Mouse (Mus musculus) cerebellum, adult 18-20 months (tissue): ENCODE data around the gene Hoxa13.

Source experiments
- DNase-seq, 2 experiments: peaks; one replicate each; pipeline ENCODE4 v3.0.0; 2021

Hoxa13 gene

DNA sequence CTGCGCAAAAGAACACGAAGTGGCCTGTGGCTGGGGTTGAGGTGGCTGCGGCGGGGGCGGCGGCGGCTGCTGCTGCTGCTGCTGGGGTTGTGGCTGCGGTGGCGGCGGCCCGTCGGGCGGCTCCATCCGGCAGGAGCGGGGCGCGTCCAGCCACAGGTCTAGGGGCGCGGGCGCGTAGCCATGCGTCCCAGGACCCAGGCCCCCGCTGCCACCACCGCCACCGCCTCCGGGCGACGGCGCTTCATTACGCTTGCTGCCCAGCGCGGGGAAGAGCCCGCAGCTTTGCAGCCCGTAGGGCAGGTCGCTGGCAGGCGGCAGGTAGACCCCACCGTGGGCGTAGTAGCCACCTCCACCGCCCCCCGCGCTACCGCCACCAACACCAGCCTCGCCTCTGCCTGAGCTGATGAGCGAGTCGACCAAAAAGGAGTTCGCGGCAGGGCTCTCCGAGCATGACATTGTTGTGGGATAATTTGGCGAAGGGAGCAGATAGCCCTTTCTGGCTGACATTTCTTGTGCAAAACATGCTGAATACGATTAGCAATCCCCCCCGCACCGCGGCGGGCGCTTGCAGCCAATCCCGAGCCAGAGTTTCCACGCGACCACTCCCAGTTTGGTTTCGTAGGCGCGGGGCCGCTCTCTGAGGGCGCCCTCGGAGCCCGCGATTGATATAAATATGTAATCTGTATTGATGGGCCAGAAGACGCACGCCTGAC lies 26.1 kb downstream of the Hoxa13 start:
- no peak for DNase-seq

DNA sequence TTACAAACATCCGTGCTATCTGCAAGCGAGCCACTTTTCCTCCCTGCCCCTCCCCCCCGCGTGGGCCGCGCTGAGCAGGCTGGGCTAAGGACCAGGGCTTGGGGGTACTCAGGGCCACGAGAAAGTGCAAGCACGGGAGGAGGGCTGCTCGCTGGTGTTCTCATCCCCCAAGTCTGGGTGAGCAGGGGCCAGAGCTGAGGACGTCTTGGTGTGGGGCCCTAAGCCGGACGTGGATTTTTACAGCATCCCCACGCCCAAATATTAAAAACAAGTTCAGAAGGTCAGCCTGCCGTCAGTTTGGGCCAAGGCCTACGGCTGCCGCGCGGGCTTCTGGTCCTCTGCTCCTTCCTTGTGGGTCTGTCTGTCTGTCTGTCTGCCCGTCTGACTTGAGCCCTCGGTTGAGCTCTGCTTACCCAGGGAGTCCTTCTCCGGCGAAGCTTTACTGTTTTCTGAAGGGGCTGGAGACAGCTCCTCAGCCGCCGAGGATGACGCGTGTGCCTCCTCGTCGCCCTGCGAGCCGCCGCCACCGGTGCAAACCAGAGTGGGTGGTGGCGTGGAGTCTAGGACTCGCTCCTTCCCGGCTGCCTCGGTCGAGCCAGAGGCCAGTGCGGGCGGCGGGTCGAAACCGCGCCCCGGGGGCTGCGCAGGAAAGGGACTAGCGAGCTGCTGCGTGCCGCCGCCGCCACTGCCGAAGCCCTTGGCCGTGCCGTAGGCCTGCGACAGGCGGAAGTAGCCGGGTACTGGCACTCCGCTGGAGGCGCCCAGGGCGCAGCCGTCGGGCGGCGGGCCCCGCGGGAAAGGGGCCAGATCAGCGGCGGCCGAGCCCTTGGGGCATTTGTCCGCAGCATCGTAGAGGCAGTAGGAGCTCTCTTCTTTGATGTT lies 26.9 kb downstream of the Hoxa13 start:
- no peak for DNase-seq

DNA sequence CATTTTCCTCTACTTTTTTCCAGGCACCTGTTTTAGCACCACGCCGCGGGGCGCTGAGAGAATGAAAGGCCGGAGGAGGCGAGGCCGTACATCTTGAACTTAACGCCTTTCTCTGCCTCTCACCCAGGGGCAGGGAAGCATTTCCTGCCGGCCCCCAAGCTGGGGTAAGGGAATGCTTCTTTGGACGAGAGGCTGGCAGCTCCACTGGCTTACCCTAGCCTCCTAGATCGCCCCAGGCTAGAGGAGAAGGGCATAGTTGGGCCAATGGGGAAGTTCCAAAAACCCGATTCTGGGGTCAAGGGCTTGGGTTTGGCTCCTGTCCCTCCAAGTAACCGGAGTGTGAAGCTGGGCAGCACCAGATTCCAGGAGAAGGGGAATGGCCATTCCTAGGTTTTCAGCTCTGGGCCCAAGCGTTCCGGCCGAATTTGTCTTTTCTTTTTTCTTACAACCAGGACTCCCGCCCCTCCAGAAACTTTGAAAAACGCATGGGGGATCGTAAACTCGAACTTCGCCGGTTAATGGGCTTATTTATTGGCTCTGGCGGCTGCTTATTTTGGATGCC lies 27.6 kb downstream of the Hoxa13 start:
- no peak for DNase-seq

DNA sequence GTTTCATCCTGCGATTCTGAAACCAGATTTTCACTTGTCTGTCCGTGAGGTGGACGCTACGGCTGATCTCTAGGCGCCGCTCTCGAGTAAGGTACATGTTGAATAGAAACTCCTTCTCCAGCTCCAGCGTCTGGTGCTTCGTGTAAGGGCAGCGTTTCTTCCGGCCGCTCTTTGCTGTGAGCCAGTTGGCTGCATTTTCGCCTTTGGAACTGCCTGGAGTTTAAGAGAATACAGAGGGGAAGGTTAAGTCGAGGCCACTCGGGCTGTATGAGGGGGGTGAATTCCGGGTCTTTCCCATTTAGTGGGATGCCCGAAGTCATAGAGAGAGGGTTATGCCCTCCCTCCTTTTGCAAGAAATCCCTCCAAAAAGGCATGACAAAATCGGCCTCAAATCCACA lies 28.1 kb downstream of the Hoxa13 start:
- DNase-seq = no peak

DNA sequence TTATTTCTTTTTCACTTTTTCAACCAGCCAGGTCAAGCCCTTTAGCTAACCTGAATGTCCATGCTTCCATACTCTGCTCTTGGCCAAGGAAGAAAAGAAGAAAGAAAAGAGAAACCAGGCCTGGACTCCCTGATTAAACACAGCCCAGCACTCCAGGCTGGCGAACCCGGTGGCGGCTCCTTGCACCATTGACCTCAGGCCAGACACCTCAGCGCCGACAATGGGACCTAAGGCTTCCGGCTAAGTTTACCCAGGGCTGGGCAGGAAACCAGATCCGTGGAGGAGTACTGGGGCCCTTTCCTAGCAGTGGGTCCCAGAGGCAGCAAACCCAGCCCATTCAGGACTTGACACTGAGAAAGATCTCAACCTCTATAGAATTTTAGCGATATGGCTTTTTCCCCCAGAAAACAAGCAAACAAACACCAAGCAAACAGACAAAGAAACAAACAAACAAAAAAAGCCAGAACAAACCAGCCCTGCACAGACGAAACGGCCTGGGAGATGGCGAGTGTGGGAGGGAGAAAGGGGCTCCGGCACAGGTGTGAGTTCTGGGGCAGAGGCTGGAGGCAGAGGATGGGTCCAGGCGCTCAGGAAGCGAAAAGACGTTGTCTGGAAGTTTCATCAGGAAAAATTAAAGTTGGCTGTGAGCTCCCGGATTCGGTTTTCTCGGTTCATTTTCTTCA lies 28.7 kb downstream of the Hoxa13 start:
- DNase-seq = no peak

DNA sequence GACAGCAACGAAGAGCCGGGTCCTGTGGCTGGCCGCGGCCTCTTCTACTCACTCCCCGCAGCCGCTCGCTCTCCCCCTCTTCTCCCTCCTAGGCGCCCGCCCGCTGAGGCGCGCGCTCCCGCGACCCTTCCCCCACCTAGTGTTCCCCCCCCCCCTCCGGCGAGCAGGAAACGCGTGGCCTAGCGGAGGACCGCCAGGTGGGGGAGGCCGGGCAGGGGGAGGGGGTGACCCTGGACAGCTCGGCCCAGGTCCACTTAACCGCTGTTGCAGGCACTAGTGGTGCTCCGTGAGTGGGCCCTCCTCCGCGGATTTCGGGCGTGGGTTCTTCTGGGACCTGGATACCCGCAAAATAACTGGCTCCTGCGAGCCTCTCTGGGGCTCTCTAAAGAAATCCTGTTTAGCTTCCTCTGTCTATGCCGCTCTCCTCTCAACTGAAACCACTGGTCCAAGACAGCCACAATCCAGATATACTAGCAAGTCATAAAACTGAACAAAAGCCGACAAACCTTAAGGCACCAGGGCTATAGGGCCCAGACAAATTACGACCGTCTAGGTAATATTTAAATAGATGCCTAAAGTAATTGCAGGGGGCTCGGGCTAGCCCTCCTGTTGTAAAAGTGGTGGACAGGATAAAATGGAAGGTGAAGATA lies 30.0 kb downstream of the Hoxa13 start, which contains the start of gene Hoxa9:
Hoxa9 (minus strand) TSS at position 574 of the 650 bp plus-strand sequence.
- DNase-seq = no peak

DNA sequence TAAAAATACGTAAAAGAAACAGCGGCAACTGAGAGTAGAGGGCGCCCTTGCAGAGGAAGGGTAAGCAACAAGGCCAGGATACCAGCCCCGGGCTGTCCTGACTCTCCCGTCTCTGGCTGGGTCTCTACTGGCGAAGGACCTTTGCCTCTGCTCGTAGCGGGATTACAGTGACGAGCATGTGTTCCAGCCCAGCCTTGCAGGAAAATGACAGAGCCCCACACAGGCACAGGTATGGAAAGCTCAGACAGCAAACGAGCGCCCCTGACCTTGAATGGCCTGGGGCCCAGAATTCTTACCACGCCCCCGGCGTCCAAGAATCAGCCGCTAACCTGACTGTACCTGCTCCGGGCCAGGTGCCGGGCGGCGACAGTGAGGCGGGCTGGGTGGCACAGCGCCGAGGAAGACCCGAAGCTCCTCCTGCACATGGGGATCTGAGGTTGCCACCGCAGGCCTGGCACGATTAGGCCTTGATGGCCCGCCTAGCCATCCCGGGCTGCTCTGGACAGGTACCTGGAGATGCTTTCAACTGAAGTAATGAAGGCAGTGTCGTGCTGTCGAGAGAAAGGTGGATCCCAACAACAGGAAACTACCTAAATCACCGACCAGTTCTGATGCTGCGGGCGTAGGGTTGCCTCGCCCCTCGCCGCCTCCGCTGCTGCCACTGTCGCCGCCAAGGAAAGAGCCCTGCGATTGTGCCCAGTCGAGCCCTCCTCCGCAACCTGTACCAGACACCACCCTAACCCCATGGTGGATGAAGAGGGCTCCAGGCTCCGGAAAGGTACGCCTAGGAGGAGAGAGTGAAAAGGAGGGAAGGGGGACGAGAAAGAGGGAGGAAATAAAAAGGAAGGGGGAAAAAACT lies 30.9 kb downstream of the Hoxa13 start:
- no peak for DNase-seq

DNA sequence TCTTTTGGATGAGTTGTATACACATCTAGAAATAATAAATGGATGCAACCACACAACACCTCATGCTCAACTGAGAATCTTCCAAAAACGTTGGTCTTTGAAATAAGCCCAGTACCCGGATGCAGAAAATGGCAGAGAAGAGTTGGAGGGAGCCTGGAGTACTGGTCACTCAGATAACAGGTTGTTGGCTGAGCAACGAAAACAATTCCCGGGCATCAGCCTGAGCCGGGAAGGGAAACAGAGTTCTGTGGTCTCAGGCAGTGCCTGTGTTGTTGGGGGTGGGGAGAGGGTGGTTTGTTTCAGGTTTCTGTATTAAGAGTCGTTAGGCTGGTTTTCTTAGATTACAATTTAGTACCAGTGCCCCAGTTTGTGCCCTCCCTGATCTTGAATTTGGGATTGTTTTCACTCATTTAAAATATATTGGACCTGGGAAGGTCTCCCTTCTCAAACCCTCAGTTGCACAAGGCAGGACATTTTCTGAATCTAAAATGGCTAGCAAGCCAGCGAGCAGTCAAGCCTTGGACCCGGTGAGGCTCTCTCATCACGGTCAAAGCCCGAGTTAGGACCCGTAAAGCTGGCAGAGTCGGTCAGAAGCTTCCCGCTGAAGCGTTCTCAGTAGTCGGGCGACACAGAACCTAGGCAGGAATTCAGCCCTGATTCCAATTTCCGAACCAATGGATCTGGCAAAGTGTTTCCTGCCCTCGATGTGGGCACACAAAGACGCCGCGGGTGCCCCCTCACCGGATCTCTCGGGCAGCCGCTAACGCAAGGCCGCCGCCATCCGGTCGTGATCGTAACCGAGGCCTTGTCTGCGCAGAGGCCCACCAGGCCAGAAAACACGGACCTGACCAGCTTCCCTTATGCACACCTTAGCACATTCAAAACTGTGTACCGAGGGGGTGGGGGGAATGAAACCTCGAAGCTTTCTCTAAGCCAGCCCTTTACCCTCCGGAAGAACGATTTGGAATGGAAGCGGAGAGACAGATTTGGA lies 31.9 kb downstream of the Hoxa13 start:
- DNase-seq = no peak

DNA sequence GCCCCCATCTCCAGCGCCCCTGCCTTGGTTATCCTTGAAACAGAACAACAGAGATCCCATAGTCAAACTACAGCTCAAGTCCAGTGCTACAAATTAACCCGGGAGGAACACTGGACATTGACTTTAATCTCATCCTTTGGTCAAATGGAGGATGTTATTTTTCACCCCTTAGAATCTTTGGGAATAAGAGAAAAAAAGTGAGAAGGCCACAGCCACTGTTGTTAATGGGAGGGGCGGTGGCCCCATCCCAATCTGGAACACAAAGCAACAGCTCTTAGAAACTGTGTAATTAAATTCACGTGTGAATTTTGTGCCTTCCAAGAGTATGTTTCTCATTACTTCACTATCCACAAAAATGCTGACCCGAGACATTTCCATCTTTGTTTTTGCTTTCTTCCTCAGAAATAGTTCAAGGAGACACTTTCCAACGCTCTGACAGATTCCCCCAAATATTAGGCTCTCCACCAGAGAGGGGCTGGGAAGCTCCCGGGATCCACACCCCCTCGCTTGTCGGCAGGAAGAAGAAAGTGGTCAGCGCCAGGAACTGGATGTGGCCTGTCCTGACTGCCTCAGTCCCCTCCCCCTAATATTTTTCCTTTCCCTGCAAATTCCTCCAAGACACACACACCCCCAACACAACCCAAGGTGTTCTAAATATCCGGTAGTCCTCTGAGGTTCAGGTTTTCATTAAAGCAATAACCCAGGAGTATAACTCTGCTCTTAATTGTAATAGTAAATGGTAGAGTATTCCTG lies 33.0 kb downstream of the Hoxa13 start:
- no peak for DNase-seq

DNA sequence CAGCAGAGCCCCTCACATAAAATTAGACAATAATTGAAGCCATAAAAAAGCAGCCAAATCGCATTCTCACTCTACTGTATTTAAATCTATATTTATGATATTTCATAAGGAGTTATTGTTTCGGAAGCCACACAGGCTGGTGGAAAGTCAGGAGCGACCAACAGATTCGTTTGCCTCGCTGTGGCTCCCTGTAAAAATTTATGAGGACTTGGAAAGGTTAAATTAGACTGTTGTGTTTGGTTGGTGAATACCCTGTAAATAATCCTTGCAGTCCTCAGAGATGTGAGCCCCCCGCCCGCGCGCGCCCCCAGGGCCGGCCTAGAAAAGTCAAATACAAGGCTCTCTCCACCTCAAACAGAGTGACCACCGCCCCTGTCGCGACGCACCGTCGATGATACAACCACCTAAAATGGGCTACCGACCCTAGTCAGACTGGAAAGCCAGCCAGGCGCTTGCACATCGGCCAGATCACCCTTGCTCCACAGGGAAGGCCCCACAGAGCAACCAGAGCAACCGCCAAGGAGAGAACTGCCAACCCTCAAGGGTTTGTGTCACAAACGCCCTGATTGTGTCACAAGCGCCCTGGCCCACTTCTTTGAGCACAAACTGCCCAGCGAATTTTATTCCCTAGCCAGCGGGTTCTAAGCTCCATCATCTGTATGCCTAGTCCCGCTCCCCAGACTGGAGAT lies 34.0 kb downstream of the Hoxa13 start:
- DNase-seq = no peak

DNA sequence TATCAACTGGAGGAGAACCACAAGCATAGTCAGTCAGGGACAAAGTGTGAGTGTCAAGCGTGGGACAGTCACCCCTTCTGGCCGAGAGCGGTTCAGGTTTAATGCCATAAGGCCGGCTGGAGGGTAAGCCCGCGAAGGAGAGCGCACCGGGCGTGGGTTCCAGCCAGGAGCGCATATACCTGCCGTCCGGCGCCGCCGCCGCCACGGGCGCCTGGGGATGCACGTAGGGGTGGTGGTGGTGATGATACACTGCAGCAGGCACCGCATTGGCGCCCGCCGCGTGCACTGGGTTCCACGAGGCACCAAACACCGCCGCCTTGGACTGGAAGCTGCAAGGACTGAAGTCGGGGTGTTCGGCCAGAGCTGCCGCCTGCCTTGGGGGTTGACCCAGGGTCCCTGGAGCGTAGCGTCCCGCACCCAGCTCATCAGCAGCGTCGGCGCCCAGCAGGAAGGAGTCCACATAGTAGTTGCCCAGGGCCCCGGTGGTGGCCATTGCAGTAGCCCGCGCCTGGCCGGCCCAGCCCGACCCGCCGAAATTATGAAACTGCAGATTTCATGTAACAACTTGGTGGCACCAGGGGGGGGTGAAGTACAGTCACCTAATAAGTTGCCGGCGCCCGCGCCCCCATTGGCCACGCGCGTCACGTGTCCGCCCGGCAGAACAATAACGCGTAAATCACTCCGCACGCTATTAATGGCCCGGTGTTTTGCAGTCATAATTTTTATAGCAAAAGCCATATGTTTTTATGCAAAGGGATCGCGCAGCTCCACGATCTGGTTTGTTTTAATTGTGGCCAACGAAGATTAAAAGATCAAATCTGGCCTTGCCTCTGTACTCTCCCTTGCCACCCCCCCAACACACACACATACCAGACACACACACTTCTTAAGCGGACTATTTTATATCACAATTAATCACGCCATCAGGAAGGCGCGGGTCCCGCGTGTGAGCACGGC lies 34.8 kb downstream of the Hoxa13 start:
- no peak for DNase-seq

DNA sequence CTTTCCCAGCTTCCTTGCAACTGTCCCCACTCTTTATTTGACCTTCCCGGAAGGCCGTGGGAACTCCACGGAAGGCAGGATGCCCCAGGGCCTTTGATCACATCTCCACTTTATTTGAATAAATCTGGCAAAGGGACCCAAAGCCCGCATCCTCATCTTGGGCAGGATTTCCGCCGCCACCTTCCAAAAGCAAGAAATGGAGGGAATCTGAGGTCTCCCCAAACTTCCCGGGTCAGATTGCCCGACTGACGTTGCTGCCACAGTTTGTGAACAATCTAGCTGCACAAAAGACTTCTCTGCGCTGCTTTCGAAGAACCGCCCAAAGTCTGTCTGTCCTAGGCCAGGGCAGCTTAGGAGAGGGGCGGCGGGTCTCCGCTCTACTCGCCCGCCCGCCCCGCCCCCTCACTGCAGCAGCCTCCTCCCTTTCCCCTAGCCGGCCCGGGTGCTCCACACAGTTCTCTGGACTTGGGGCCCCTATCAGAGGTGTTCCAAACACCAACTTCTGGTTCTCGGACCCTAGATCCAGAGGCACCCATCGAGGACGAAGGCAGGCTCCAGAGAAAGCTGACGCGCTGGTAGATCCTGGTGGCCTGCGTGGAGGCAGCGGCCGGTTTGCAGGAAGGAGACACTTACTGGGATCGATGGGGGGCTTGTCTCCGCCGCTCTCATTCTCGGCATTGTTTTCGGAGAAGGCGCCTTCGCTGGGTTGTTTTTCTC lies 35.6 kb downstream of the Hoxa13 start:
- DNase-seq = no peak

DNA sequence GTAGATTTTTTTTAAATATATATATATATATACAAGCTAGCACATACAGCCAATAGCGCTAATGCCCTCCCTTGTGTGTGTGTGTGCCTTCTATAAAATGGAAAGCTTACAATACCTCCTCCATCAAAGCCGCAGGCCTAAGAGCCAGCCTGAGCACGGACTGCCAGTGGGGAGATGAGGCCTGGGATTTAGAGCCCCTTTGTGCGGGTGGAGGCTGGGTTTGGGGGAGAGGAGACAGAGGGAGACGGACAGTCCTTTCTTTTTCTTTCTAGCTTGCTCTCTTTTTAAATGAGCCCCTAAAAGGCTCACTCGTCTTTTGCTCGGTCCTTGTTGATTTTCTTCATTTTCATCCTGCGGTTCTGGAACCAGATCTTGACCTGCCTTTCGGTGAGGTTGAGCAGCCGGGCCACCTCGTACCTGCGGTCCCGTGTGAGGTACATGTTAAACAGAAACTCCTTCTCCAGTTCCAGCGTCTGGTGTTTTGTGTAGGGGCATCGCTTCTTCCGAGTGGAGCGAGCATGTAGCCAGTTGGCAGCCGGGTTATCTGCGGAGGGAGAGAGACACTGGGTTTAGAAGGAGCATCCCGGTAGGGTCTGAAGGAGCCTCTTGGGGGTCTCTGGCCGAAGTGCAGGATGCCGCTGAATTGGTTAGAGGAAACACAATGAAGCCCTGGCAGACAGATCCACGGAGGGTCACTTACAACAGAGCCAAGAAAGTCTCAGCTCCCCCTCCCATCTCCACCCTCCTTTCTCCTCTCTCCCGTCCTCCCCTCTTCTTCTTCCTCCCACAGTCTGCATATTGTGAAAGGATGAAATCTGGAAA lies 36.5 kb downstream of the Hoxa13 start:
- no peak for DNase-seq

DNA sequence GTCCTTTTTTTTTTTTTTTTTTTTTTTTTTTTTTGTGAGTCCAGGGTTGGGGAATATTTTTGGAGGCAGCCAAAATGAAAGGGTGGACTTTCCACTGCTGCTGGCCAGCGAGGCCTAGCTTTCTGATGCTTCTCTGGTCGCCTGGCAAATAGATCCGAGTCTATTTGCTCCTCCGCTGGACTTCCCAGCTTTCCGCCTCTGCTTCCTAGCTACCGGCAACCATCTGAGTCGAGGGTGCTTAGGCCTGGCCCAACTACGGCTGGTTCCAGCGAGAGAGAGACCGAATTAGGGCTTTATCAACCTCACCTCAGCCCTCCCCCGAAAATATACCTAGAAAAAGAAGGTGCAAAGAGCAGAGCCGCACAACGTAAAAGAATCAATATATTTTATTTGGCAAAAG lies 38.0 kb downstream of the Hoxa13 start:
- DNase-seq = no peak

DNA sequence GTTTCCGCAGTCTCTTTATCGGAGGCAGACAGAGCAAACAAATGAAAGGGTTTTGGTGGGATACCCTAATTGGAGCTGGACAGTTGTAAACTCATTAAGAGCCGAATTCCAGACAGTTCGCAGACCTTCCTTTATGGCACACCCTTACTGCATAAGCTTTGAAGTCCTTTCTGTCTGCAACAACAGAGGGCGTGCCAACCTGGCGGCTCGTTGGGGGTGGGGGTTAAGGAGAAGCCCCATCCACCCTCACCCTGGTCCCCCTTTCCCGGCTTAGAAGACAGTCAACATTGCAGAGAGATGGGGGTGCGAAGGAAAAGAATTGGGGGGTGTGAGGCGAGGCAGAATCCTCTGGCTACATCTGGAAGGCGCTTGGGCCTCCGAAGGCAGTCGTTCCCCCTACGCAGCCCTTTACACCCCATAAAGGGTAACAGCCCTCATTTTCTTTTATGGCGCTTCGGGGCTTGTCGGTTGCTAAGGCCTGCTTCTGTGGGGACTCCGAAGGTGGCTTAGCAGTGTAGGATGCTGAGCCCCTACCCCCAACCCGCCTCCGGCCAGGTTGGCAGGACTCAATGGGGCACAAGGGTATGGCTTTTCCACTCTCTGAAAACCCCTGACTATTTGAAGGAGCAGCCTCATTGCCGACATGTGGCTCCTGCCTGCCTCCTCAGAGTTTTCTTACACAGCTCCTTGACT lies 38.5 kb downstream of the Hoxa13 start:
- DNase-seq = no peak
